Mouse (Mus musculus) C2C12 (cell line): Measurements from ENCODE around the gene Pla2g5. TPM values are rescaled to one million over a fixed set of nuclear protein-coding genes. Genes with fewer than 3 reads are reported as not detected.

Experiments used
- H3K27me3 ChIP-seq: one replicate; pipeline ENCODE4 v1.6.1; 2011; ENCODE audit not compliant: control insufficient read depth, insufficient read depth, insufficient read length
- H3K36me3 ChIP-seq: one replicate; pipeline ENCODE4 v1.6.1; 2011; ENCODE audit not compliant: control insufficient read depth, insufficient read depth
- H3K4me3 ChIP-seq: one replicate; pipeline ENCODE4 v1.5.1; 2011; ENCODE audit warnings: mild to moderate bottlenecking, control low read depth; ENCODE audit not compliant: poor library complexity, insufficient read depth, severe bottlenecking
- H3K79me2 ChIP-seq: one replicate; pipeline ENCODE4 v1.6.1; 2011; ENCODE audit not compliant: control insufficient read depth, insufficient read depth
- H3K79me3 ChIP-seq: one replicate; pipeline ENCODE4 v1.6.1; 2011; ENCODE audit warnings: low read depth, control low read depth
- H3ac ChIP-seq: one replicate; pipeline ENCODE3; 2011; ENCODE audit warnings: low read depth; ENCODE audit not compliant: control insufficient read depth, insufficient read length
- CEBPB ChIP-seq: IDR thresholded peaks from one replicate; pipeline ENCODE4 v1.6.1; 2011; ENCODE audit warnings: low read depth, mild to moderate bottlenecking, control low read depth, moderate library complexity
- CTCF ChIP-seq: IDR thresholded peaks from one replicate; pipeline ENCODE4 v1.5.1; 2011; ENCODE audit not compliant: control insufficient read depth, insufficient read depth, insufficient read length
- FOSL1 ChIP-seq: IDR thresholded peaks from one replicate; pipeline ENCODE4 v1.8.0; 2011; ENCODE audit warnings: mild to moderate bottlenecking, low read length; ENCODE audit not compliant: poor library complexity, insufficient read depth, severe bottlenecking
- MAX ChIP-seq: IDR thresholded peaks from one replicate; pipeline ENCODE4 v1.6.1; 2011; ENCODE audit warnings: mild to moderate bottlenecking, control low read depth
- MYOD1 ChIP-seq: IDR thresholded peaks from one replicate; pipeline ENCODE4 v1.6.1; 2011; ENCODE audit warnings: low read depth; ENCODE audit not compliant: control insufficient read depth, insufficient read length
- MYOG ChIP-seq: IDR thresholded peaks from one replicate; pipeline ENCODE4 v1.6.1; 2011; ENCODE audit not compliant: control insufficient read depth, insufficient read length; ENCODE audit errors: extremely low read depth
- USF1 ChIP-seq: IDR thresholded peaks from one replicate; pipeline ENCODE4 v1.6.1; 2011; ENCODE audit warnings: low read depth, mild to moderate bottlenecking, control low read depth, moderate library complexity
- polyA plus RNA-seq: library from polyadenylated mRNA; unstranded; fragments of >200 nt; fragmentation: generic; extraction: Trizol; gene quantifications from one replicate; pipeline ENCODE4 v1.2.1, GENCODE M21; 2012; ENCODE audit warnings: missing spikeins

Pla2g5 gene
- polyA plus RNA-seq, 1 experiment: 0.06 TPM

DNA sequence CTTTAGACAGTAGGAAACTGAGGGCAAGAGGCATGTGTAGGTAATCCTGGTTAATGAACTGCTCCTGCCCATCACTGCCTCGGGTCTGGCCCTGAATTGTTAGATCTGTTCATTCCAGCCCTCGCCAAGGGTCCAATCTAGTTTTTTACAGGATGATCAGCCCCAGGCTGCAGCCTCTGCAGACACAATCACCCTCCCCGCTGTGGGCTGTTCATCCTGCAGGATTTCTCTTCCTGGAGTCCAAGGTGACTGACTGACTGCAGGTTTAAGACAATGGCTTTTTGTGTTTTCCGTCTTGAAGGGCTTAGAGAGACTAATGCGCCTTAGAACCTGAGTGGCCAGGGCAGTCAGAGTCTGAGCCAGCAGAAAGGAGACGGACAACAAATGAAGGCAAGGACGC is 25.9 kb upstream of the Pla2g5 start:
- no peaks in the 10 kb centered on the region for H3K27me3 ChIP-seq
- H3ac ChIP-seq: no peak overlapping the region
- no peaks in the 10 kb centered on the region for H3K36me3 ChIP-seq
- no peak for TF ChIP-seq MYOD1
- TF ChIP-seq CTCF: no peak
- H3K79me3 ChIP-seq: no peaks in the 10 kb centered on the region
- H3K79me2 ChIP-seq: no peaks in the 10 kb centered on the region
- no peak overlapping the region for H3K4me3 ChIP-seq

DNA sequence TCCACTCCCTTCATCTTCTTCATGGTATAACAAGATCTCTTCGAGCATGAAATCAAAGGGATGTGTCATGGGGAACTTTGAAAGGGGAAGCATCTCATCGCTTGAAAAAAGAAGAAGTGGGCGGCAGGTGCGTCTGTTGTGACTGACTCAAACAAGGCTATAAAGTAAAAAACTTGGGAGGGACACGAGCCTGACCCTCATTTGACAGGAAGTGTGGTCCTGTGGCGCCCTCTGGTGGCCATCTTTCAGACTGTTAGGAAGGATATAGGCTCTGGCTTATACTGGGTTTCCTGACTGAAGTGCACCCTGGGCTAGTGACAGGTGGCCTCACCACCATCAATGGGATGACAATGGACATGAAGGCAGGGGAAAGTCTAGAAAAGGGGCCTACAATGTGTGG is 21.0 kb upstream of the Pla2g5 start:
- Histone ChIP-seq H3ac (no peak overlapping the region), H3K79me3 (no peaks in the 10 kb centered on the region), H3K27me3 (no peaks in the 10 kb centered on the region), H3K4me3 (no peak overlapping the region), H3K79me2 (no peaks in the 10 kb centered on the region), H3K36me3 (no peaks in the 10 kb centered on the region)
- TF ChIP-seq CTCF (peak; percentile 76), MYOG (no peak)

GRCm38 (mm10) chr4:138882179-138882578 is 18.9 kb upstream of the Pla2g5 start:
- no peaks in the 10 kb centered on the region for H3K79me3 ChIP-seq
- H3K27me3 ChIP-seq: no peaks in the 10 kb centered on the region
- no peaks in the 10 kb centered on the region for H3K79me2 ChIP-seq
- TF ChIP-seq MAX: no peak
- no peak for TF ChIP-seq FOSL1
- no peak for TF ChIP-seq USF1
- TF ChIP-seq CEBPB: no peak
- TF ChIP-seq CTCF: no peak
- TF ChIP-seq MYOD1: no peak
- TF ChIP-seq MYOG: no peak
- H3K36me3 ChIP-seq: no peaks in the 10 kb centered on the region
- H3K4me3 ChIP-seq: no peak overlapping the region
- H3ac ChIP-seq: no peak overlapping the region

DNA sequence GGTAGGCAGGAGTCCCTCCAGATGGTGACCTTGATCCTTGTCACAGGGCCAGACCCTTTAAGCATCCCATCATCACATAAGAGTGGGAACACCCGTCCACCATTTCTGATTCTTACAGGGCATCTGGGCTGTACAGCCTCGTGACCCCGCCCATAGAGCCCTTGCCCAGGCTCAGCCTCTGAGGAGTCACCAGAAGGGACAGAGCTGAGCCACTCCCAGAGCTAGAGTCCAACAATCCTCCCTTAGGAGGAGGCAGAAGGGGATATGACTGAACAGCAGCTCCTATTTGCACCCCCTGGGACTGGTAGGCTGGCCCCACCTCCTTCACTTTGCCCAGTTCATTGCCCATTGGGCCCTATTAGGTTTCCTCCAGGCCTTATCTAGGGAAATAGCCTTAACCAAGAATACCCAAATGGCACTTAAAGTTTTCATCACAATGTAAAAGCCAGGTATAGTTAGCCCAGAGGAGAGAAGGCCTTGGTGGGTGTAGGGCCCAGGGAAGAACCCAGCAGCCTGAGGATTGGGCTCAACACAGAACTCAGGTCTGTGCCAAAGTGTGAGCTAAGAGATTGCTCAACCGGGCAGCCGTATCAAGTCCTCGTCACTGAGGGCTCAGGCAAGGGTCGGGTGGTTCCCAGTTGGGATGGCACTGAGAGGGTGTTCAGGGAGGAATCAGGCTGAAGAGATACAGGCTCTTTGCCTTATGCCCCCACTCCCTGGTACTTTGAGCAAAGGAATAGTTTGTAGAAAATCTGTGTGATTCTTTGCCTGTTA is 17.7 kb upstream of the Pla2g5 start:
- no peak for TF ChIP-seq CEBPB
- TF ChIP-seq USF1: no peak
- no peak for TF ChIP-seq CTCF
- no peak for TF ChIP-seq FOSL1
- no peak for TF ChIP-seq MYOD1
- Histone ChIP-seq H3K79me2 (no peaks in the 10 kb centered on the region), H3K36me3 (no peaks in the 10 kb centered on the region), H3K4me3 (no peak overlapping the region), H3K27me3 (no peaks in the 10 kb centered on the region), H3ac (no peak overlapping the region), H3K79me3 (no peaks in the 10 kb centered on the region)

GRCm38 (mm10) chr4:138879808-138880207 is 16.5 kb upstream of the Pla2g5 start:
- H3K79me3 ChIP-seq: no peaks in the 10 kb centered on the region
- no peak for TF ChIP-seq MYOD1
- no peak for TF ChIP-seq CEBPB
- no peak for TF ChIP-seq MYOG
- TF ChIP-seq CTCF: no peak
- TF ChIP-seq FOSL1: no peak
- no peak for TF ChIP-seq MAX
- no peak overlapping the region for H3ac ChIP-seq
- no peak overlapping the region for H3K4me3 ChIP-seq
- H3K79me2 ChIP-seq: no peaks in the 10 kb centered on the region
- H3K27me3 ChIP-seq: no peaks in the 10 kb centered on the region
- no peaks in the 10 kb centered on the region for H3K36me3 ChIP-seq

DNA sequence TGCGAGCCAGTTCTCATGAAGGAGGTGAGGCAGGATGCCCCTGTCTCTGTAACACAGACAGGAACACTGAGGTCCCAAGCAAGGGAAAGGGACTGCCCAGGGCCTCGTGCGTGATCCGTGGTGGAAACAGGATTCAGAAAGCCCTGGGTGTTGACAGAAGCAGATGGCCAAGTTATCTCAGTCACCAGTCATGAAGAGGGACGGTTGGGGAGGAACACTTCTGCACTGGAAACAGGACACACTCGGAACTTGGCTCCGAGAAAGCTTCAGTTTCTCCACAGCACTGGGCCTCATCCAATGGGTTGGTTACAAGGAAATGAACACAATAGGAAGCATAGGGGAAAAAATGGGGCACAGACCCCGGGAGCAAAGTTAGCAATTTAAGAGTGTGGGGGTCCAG is 15.5 kb upstream of the Pla2g5 start:
- no peaks in the 10 kb centered on the region for H3K79me2 ChIP-seq
- no peaks in the 10 kb centered on the region for H3K79me3 ChIP-seq
- H3K4me3 ChIP-seq: no peak overlapping the region
- H3K27me3 ChIP-seq: no peaks in the 10 kb centered on the region
- no peaks in the 10 kb centered on the region for H3K36me3 ChIP-seq
- TF ChIP-seq CEBPB (no peak), MYOG (no peak), USF1 (no peak), MAX (no peak), CTCF (no peak), FOSL1 (no peak), MYOD1 (no peak)
- H3ac ChIP-seq: no peak overlapping the region
